Comparison of ENCODE assay signal across 19 mouse cellular contexts in genomic region chr17:15591216-15591881, GRCm38 (mm10).
"Had no signal": no experiment of that assay in that cellular context is flagged by ENCODE, and none has a peak within 500 bp of the region (broad histone marks: within the 10 kb centered on the region; RNA-seq: fewer than 3 reads in every experiment).

No protein-coding gene starts in this region.

- H3K4me2 ChIP-seq: limb, embryonic 13.5 days; liver, embryonic 11.5 days; liver, embryonic 15.5 days; lung, embryonic 14.5 days; midbrain, embryonic 11.5 days; midbrain, embryonic 15.5 days; stomach, embryonic 15.5 days had no signal

- ATAC-seq: midbrain, embryonic 15.5 days had no signal

- H3K9ac ChIP-seq: limb, embryonic 13.5 days; liver, embryonic 15.5 days; lung, embryonic 14.5 days; midbrain, embryonic 15.5 days; stomach, embryonic 15.5 days had no signal

- H3K27ac ChIP-seq: kidney, postnatal 0 days; layer of hippocampus, adult 2 months; limb, embryonic 13.5 days; liver, embryonic 15.5 days; macrophage; midbrain, embryonic 15.5 days; stomach, embryonic 15.5 days had no signal

- H3K36me3 ChIP-seq: limb, embryonic 13.5 days; liver, embryonic 15.5 days; midbrain, embryonic 15.5 days; stomach, embryonic 15.5 days had no signal

- DNase-seq: kidney, adult 11 months; kidney, adult 9 months; kidney, postnatal 4 days; left cerebral cortex, postnatal 4 days; lung, embryonic 14.5 days; lung, postnatal 14 days; right cerebral cortex, adult 18-20 months; right cerebral cortex, postnatal 4 days; thymus, postnatal 14 days had no signal

- H3K4me3 ChIP-seq: layer of hippocampus, adult 2 months; limb, embryonic 13.5 days; liver, embryonic 15.5 days; megakaryocyte, embryonic 14.5 days; midbrain, embryonic 15.5 days; stomach, embryonic 15.5 days had no signal

- H3K4me1 ChIP-seq: limb, embryonic 13.5 days; liver, embryonic 15.5 days; megakaryocyte, embryonic 14.5 days; midbrain, embryonic 15.5 days; stomach, embryonic 15.5 days had no signal

- H3K9me3 ChIP-seq: limb, embryonic 13.5 days; liver, embryonic 15.5 days; megakaryocyte, embryonic 14.5 days; midbrain, embryonic 15.5 days; stomach, embryonic 15.5 days had no signal

- H3K27me3 ChIP-seq: limb, embryonic 13.5 days; liver, embryonic 15.5 days; megakaryocyte, embryonic 14.5 days; midbrain, embryonic 15.5 days; stomach, embryonic 15.5 days had no signal
